Mouse (Mus musculus) forebrain, embryonic 12.5 days (tissue): ENCODE results near the gene Zfp217. TPM values are rescaled to one million over a fixed set of nuclear protein-coding genes. Genes with fewer than 3 reads are reported as not detected.

Experiments used
- ATAC-seq: fragments of 200-750 bp; cut with Nextera tagmentation; 2 replicates; pipeline ENCODE4 v1.8.0; 2017; ENCODE audit warnings: moderate TSS enrichment; ENCODE audit not compliant: low FRiP score
- H3K27ac ChIP-seq: fragments of 300-500 bp; sonication (generic); 2 replicates; pipeline ENCODE4 v1.5.1; 2016; ENCODE audit warnings: mild to moderate bottlenecking
- H3K27me3 ChIP-seq: fragments of 300-500 bp; sonication (generic); 2 replicates; pipeline ENCODE4 v1.6.1; 2016; ENCODE audit warnings: mild to moderate bottlenecking
- H3K36me3 ChIP-seq: fragments of 300-500 bp; sonication (generic); replicated peaks from 2 replicates; pipeline ENCODE4 v1.6.1; 2016; ENCODE audit warnings: mild to moderate bottlenecking
- H3K4me1 ChIP-seq: fragments of 300-500 bp; sonication (generic); 2 replicates; pipeline ENCODE4 v1.6.1; 2016
- H3K4me2 ChIP-seq: fragments of 300-500 bp; sonication (generic); 2 replicates; pipeline ENCODE4 v1.6.1; 2016; ENCODE audit warnings: mild to moderate bottlenecking, moderate library complexity
- H3K4me3 ChIP-seq: fragments of 300-500 bp; sonication (generic); replicated peaks from 2 replicates; pipeline ENCODE4 v1.5.1; 2016; ENCODE audit warnings: mild to moderate bottlenecking
- H3K9ac ChIP-seq: fragments of 300-500 bp; sonication (generic); 2 replicates; pipeline ENCODE4 v1.6.1; 2016; ENCODE audit warnings: mild to moderate bottlenecking
- H3K9me3 ChIP-seq: fragments of 300-500 bp; sonication (generic); 2 replicates; pipeline ENCODE4 v1.6.1; 2016
- WGBS: fragments of 180-500 bp; shearing (Covaris S2); methylation state at CpG from one replicate; pipeline ENCODE4 v1.1.7; 2016; 5-methylcytosine and 5-hydroxymethylcytosine counted together
- polyA plus RNA-seq: library from polyadenylated mRNA; unstranded; fragments of >200 nt; fragmentation: Nextera tagmentation; extraction: Ambion mirVana; gene quantifications from 2 replicates; pipeline ENCODE4 v1.2.1, GENCODE M21; 2016

Zfp217 gene
- polyA plus RNA-seq, 1 experiment from 2014 or later: 4.5 TPM

DNA sequence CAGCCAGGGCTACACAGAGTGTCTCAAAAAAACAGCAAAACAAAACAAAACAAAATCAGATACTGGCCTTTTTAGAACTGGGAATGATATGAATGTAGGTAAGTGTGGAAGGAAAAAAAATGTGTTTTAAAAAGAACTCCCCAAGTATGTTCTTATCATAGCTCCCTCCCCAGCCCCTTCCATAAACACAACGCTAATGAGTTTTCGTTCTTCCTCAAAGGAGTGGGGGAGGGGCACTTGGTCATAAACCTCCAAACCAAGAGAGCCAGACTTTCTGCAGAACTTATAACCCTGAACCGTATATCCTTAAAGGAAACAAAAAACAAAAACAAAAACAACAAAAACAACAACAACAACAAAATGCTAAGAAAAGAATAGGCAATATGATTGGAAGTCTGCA, 4.0 kb downstream of the Zfp217 start:
- Histone ChIP-seq H3K27ac (no peak overlapping the region), H3K36me3 (no peaks in the 10 kb centered on the region), H3K4me3 (no peak overlapping the region), H3K4me2 (no peak overlapping the region), H3K9ac (no peak overlapping the region), H3K4me1 (no peaks in the 10 kb centered on the region), H3K27me3 (no peaks in the 10 kb centered on the region), H3K9me3 (no peaks in the 10 kb centered on the region)
- no peak for ATAC-seq
- WGBS: 51% methylated on average over 3 of the region's 3 CpGs

- 89% methylated on average over 10 of the region's 10 CpGs for WGBS
- no peaks in the 10 kb centered on the region for H3K4me1 ChIP-seq
These were observed 5.4 kb downstream of the Zfp217 start for GRCm38 (mm10) chr2:170142542-170142941.

DNA sequence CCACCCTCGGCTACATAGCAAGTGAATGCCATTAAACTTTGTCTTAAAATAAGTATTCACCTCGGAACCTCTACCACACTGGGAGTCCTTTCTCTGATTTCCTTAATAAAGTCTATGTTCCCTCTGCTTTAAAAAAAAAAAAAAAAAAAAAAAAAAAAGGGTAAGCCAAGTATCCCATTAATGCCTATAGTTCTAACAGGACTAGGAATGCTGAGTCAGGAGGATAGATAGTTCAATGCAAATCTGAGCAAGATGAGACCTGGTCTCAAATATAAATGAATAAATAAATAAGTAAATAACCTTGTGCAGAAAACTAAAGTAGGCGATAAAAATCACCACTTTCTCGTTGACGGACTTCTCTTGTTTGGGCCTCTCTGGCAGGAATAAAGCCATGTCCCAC, 6.4 kb downstream of the Zfp217 start:
- no peaks in the 10 kb centered on the region for H3K9me3 ChIP-seq
- H3K36me3 ChIP-seq: no peaks in the 10 kb centered on the region
- H3K27ac ChIP-seq: no peak overlapping the region
- H3K4me2 ChIP-seq: no peak overlapping the region
- no peak for ATAC-seq
- no peak overlapping the region for H3K4me3 ChIP-seq
- no peaks in the 10 kb centered on the region for H3K4me1 ChIP-seq
- no peak overlapping the region for H3K9ac ChIP-seq
- WGBS: 95% methylated on average over 5 of the region's 5 CpGs
- no peaks in the 10 kb centered on the region for H3K27me3 ChIP-seq

More at GRCm38 (mm10) chr2:170142542-170142941, 5.4 kb downstream of the Zfp217 start:
- Histone ChIP-seq H3K27me3 (no peaks in the 10 kb centered on the region), H3K4me2 (no peak overlapping the region), H3K36me3 (no peaks in the 10 kb centered on the region), H3K27ac (no peak overlapping the region), H3K4me3 (no peak overlapping the region), H3K9ac (no peak overlapping the region), H3K9me3 (no peaks in the 10 kb centered on the region)
- no peak for ATAC-seq

DNA sequence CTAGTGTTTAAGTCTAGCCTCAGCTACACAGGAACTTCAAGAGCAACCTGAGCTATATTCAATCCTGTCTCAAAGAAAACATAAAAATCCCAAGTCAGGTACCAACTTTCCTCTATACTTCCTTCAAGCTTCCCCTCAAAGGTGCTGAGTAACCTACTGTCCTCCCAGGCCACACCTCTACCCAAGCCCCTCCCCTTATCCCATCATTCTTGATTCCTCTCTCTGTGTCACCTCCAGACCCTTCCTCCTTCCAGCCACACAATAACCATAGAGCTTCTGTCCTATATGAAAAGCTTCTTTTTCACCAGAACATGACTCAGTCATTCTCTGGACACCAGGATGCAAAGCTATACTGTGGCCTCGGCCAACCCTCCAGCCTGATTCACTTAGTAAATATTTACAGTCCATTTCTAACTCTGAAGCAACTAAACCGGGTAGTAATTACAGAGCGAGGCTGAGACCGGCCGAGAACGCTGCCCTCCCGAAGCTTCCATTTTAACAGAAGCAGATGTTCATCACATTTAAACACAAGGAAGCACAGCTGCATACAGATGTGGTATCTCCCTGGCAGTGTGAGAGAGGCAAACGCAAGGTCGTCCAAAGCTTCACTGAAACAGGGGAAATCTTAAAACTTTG, 8.4 kb downstream of the Zfp217 start:
- no peak overlapping the region for H3K4me3 ChIP-seq
- H3K36me3 ChIP-seq: no peaks in the 10 kb centered on the region
- WGBS: 73% methylated on average over 9 of the region's 9 CpGs
- no peak for ATAC-seq
- no peak overlapping the region for H3K9ac ChIP-seq
- no peaks in the 10 kb centered on the region for H3K27me3 ChIP-seq
- H3K9me3 ChIP-seq: no peaks in the 10 kb centered on the region
- no peak overlapping the region for H3K4me2 ChIP-seq
- no peak overlapping the region for H3K27ac ChIP-seq
- H3K4me1 ChIP-seq: 0 out of 2 replicates have a peak, but pooled peaks cover 1% of the 10 kb centered on the region

DNA sequence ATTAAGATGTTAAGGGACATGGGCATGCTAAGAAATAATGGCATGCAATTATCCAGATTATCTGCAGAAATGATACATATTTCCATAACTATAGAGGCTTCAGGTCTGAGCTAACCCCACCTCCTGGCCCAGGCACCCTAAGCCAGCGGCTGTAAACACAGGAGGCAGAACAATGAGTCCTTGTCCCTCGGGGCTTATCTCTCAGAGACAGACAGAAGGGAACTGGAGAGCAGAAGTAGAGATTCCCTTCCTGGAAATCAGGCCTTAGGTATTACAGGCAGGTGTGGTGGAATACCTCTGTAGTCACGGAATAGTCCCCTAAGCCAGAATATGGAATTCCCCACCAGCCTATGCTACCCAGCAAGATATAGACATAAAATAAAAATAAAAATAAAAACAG, 11.0 kb downstream of the Zfp217 start:
- H3K9me3 ChIP-seq: no peaks in the 10 kb centered on the region
- 0 out of 2 replicates have a peak, but pooled peaks cover 4% of the 10 kb centered on the region for H3K27me3 ChIP-seq
- no peak overlapping the region for H3K4me2 ChIP-seq
- H3K27ac ChIP-seq: no peak overlapping the region
- peaks cover 25% of the 10 kb centered on the region for H3K4me1 ChIP-seq
- H3K4me3 ChIP-seq: no peak overlapping the region
- H3K9ac ChIP-seq: no peak overlapping the region
- no peaks in the 10 kb centered on the region for H3K36me3 ChIP-seq
- ATAC-seq: no peak
- 39% methylated on average over 3 of the region's 3 CpGs for WGBS

DNA sequence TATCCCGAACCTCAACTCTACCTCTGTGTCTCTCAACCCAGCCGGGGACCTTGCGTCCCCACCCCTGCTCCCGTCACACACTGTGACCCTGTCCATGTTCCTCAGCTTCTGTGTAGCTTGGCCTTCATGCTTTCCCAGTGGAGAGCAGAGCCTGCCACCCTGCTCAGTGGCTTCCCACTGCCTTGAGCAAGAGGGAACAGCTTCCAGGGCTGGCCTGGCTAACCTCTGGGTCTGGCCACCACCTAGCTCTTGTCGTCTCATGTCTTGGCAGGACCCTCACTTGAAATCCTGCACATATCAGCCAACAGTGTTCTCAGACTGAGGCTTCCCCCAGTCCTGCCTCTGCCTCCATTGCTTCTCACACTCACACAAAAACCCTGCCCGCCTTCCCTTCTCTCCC, 12.1 kb downstream of the Zfp217 start:
- Histone ChIP-seq H3K4me1 (peaks cover 26% of the 10 kb centered on the region), H3K9ac (no peak overlapping the region), H3K36me3 (no peaks in the 10 kb centered on the region), H3K27ac (no peak overlapping the region), H3K9me3 (no peaks in the 10 kb centered on the region), H3K4me2 (no peak overlapping the region), H3K27me3 (0 out of 2 replicates have a peak, but pooled peaks cover 4% of the 10 kb centered on the region), H3K4me3 (no peak overlapping the region)
- no peak for ATAC-seq
- WGBS: 86% methylated on average over 6 of the region's 6 CpGs

DNA sequence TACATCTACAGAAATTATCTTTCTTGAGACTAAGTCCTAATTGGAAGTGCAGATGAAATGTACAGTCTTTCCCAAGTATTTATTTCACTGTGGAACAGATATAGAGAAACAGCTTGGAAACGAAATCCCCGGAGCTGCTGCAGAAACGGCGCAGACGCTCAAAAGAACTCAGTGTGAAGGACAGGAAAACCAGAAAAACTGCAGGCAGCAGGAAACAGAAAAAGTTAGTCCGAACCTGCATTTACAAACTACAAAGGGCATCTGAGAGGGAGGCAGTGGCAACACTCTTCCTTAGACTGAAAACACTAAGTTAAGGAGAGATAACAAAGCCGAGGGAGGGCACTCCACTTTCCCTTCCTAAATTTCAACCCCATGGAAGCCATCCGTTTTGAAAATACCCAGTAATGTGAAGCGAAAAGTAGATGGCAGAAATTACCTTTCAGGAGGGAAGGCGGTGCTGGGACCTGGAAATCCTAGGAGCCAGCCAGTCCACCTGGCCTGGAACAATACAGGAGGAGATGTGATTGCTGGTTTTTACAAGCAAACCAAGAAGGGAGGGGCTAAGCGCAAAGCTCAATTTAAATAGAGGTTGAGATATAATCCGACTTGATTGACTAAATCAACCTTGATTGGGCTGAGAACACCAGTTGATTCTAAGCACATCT, 13.7 kb downstream of the Zfp217 start:
- Histone ChIP-seq H3K9ac (no peak overlapping the region), H3K4me1 (peaks cover 37% of the 10 kb centered on the region), H3K27me3 (0 out of 2 replicates have a peak, but pooled peaks cover 4% of the 10 kb centered on the region), H3K9me3 (no peaks in the 10 kb centered on the region), H3K36me3 (no peaks in the 10 kb centered on the region), H3K4me3 (peak overlapping the region; percentile 41; the same call in 1 of the 2 replicates), H3K4me2 (peak overlapping the region; percentile 68), H3K27ac (no peak overlapping the region)
- no peak for ATAC-seq
- 7% methylated on average over 12 of the region's 12 CpGs for WGBS

DNA sequence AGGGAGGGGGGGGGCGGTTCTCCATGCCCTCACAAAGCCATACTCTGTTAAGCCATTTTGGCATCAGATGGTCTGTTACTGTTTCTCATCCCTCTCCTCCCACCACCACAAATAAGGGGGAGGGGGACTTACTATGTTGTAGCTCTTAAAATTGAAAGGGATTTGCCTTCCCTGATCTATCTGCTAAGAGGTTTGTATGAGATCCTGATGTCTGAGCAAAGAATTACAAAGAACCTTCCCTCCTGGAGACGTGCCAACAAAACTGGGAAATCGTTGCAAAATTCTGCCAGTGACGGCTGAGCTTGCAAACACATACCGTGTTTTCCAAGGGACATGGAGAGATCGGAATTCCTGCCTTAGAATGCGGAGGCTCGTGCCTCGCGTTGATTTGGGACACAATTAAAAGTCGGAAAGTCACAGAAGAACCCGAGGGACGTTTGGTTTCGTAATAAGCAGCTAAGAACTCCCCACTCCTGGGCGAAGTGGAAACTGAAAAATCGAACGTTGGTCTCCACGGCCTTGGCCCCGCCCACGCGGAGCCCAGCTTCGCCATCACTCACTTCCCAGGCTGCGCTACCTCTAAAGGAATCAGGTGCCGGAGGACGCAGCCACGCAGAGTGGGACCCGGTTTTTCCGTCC, 14.7 kb downstream of the Zfp217 start:
- WGBS: under 1% methylated on average over 28 of the region's 28 CpGs
- Histone ChIP-seq H3K36me3 (no peaks in the 10 kb centered on the region), H3K9me3 (no peaks in the 10 kb centered on the region), H3K4me1 (peaks cover 46% of the 10 kb centered on the region), H3K4me2 (peak overlapping the region; percentile 68), H3K4me3 (peak overlapping the region; percentile 41), H3K27ac (peak overlapping the region; percentile 79), H3K27me3 (0 out of 2 replicates have a peak, but pooled peaks cover 4% of the 10 kb centered on the region), H3K9ac (peak overlapping the region; percentile 47)
- ATAC-seq: no peak

DNA sequence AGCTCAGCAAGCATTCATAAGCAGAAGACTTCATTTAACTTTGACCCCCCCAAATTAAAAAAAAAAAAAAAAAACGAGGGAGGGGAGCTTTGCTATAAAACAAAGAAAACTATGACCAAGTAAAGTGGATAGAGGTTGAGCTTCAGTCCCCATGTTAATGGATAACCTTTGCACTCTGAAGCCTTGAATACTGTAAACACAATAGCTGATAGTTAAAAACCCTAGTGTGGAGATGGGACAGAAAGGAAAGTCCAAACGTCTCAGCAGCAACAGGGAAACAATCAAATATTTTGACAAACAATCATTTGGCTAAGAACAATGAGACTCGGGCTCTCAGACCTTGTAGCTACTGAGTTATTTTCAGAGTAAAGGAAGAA, 15.2 kb downstream of the Zfp217 start:
- ATAC-seq: no peak
- Histone ChIP-seq H3K4me1 (peaks cover 51% of the 10 kb centered on the region), H3K27me3 (0 out of 2 replicates have a peak, but pooled peaks cover 4% of the 10 kb centered on the region), H3K27ac (peak overlapping the region; percentile 79), H3K9me3 (no peaks in the 10 kb centered on the region), H3K4me3 (peak overlapping the region; percentile 41), H3K4me2 (peak overlapping the region; percentile 68), H3K36me3 (no peaks in the 10 kb centered on the region), H3K9ac (peak overlapping the region; percentile 47)
- 0% methylated on average over 3 of the region's 3 CpGs for WGBS

GRCm38 (mm10) chr2:170131981-170132460, 15.9 kb downstream of the Zfp217 start:
- peaks cover 58% of the 10 kb centered on the region for H3K4me1 ChIP-seq
- peak overlapping the region; percentile 68 for H3K4me2 ChIP-seq
- H3K9me3 ChIP-seq: no peaks in the 10 kb centered on the region
- no peaks in the 10 kb centered on the region for H3K36me3 ChIP-seq
- H3K27me3 ChIP-seq: 0 out of 2 replicates have a peak, but pooled peaks cover 4% of the 10 kb centered on the region
- peak overlapping the region; percentile 92 for H3K4me3 ChIP-seq
- ATAC-seq: no peak
- peak overlapping the region; percentile 73 for H3K27ac ChIP-seq
- 5% methylated on average over 10 of the region's 10 CpGs for WGBS
- no peak overlapping the region for H3K9ac ChIP-seq

GRCm38 (mm10) chr2:170130780-170131645, 16.9 kb downstream of the Zfp217 start:
- Histone ChIP-seq H3K4me3 (peak overlapping the region; percentile 92), H3K27me3 (0 out of 2 replicates have a peak, but pooled peaks cover 4% of the 10 kb centered on the region), H3K4me2 (peak overlapping the region; percentile 68), H3K9me3 (no peaks in the 10 kb centered on the region), H3K9ac (peak overlapping the region; percentile 94), H3K4me1 (peaks cover 66% of the 10 kb centered on the region), H3K27ac (peak overlapping the region; percentile 91), H3K36me3 (no peaks in the 10 kb centered on the region)
- 1% methylated on average over 70 of the region's 122 CpGs for WGBS
- ATAC-seq: peak; percentile 88
